Mouse (Mus musculus) mature B cell (primary cell): ENCODE data around the gene 4933411K16Rik.

ENCODE experiments used
- in situ Hi-C: fragments of 300-500 bp; cut with MboI; formaldehyde crosslinking; loops from 2 replicates; pipeline ENCODE4 v1.14.3; 2019

Gene 4933411K16Rik

DNA sequence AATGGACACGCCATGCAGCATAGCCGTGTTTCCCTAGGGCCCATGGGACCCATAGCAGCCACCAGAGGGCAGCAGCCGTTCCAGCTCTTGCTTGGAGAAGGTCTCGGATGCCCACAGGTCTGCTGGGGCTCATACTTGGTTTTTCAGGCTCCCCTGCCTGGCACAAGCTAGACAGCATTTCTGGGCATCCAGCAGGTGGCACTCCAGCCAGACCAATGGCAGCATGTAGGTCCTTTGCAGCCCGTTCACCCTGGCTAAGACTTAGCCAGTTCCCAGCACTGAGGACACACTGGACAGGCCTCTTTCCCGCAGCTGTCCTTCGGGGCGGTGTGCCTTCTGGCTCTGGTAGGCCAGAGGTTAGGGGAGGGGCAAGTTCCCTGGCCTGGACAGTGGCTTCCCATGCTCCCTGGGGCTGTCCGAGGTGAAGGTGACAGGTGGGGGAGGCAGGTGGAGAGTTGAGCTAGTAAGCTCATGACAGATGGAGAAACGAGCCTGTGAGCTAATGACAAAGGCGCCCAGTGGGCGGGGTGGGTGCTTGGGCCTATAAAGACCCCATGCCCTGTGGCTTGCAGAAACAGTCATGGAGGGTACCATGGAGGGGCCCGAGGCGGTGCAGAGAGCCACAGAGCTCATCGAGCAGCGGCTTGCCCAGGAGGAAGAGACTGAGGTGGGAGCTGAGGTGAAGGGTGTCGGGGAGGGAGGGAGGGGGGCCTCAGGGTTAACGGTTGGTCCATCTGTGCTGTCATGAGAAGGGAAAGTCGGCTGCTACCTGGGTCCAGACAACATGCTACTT lies 16.4 kb upstream of the 4933411K16Rik start, which contains the start of gene Ankrd2:
TSS of gene Ankrd2 (plus strand) at position 545 of the 793 bp plus-strand sequence.
- in situ Hi-C loops = no loop called here

- in situ Hi-C loops = no loop called here
Measured at GRCm38 (mm10) chr19:42036357-42036756, 15.7 kb upstream of the 4933411K16Rik start.

- in situ Hi-C loops = no loop called here
Measured at GRCm38 (mm10) chr19:42037167-42037702, 14.8 kb upstream of the 4933411K16Rik start.

DNA sequence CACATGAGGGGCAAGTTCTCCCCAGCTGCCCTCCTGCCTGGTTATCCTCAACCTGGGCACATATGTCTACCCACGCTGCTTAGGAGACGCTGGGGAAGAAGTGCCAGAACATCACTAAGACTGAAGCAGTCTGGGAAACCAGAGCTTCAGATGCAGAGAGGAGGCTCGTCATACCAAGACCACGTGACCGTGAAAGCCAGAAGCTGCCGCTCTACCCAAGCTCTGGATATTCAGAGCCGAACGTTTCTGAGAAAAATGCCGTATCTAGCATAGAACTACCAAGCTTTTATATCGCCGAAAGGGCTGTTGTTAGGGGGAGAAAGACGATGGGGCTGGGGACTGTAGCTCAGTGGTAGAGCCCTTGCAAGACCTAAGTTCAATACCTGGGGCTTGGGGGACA lies 13.7 kb upstream of the 4933411K16Rik start:
- in situ Hi-C loops = no loop called here

DNA sequence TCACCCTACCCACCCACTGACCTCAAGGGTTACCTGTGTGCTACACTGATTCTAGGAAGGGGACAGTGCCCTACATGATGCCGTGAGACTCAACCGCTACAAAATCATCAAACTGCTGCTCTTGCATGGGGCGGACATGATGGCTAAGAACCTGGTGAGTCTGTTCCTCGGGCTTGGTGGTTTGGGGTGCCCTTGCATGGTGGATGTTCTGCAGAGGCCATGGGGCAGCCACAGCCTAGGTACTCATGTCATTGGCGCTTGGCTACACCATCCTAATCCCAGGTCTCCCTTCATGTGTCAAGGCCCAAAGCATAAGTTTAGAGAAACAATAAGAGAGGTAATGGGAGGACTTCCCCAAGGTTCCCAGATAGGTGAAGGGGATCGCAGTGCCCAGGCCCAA lies 8.1 kb upstream of the 4933411K16Rik start:
- in situ Hi-C loops = no loop called here

- in situ Hi-C loops = no loop called here
Measured at GRCm38 (mm10) chr19:42045269-42046102, 6.6 kb upstream of the 4933411K16Rik start, which contains the start of gene Hoga1. Gene Hoga1 (plus strand): TSS chr19:42045610.

GRCm38 (mm10) chr19:42050251-42050650 lies 1.8 kb upstream of the 4933411K16Rik start:
- in situ Hi-C loops = no loop called here

DNA sequence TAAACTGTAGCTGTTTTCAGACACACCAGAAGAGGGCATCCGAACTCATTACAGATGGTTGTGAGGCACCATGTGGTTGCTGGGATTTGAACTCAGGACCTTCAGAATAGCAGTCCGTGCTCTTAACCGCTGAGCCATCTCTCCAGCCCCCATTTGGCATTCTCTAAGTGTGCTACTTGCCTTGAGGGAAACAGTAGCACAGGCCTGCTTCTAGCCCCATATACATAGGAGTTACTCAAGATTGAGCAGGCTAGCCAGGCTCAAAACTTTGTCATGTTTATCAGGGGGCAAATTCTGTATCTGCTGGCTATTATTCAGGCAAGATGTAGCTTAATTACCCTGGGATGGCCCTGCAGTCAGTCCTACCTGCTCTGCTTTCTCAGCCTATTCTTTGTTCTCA lies 697 bp upstream of the 4933411K16Rik start:
- in situ Hi-C loops = no loop called here

- in situ Hi-C loops = no loop called here
Measured at GRCm38 (mm10) chr19:42054255-42054654, 2.2 kb downstream of the 4933411K16Rik start.

GRCm38 (mm10) chr19:42055881-42056280 lies 3.8 kb downstream of the 4933411K16Rik start:
- in situ Hi-C loops = no loop called here

DNA sequence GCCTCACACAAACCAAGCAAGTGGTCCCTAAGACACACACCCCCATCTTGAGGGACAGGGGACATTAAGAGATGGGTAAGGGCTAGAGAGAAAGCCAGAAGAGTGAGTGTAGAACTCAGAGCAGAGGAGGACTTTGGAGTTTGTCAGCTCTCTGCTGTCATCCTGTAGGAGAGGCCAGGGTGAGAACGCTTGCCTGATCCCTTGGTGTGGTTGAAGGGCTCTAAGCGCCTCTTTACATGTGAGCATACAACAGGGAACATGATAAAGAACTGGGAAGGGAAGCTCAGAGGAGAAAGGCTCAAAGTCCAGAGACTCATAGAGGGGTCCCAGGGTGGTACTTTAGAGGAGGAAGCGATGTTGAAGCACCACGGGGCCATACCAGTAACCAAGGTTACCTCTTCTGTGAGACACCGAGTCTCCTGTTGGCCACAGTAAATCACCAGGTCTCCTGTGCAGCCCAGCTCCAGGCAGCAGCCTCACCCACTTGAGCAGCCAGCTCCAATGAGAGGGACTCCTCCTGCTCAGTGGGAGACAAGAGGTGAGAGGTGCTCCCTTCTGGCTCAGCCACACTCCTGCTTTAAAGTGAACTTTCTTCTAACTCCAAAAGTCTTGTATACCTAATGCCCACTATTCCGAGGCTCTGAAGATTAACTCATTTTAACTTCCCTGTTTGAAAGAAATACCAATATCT lies 4.8 kb downstream of the 4933411K16Rik start:
- in situ Hi-C loops = no loop called here

GRCm38 (mm10) chr19:42058426-42058825 lies 6.4 kb downstream of the 4933411K16Rik start:
- in situ Hi-C loops = no loop called here

DNA sequence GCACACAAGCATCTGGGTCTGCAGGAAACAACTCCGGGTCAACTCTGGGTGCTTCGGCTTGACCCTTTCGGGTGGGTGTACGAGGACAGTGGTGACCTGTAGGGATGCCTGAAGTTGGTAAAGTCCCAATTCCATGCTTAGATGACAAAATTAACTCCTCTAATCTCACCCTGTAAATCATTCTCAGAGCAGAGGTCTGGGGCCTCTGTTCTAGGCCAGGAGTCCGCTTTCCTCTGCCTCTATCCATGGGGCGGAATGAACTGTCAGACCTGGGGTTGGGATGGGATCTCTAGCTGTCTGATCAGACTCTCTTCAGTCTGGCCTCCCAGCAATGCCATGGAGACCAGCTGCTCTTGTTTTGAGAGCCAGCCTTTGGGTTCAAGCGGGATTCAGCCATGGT lies 9.4 kb downstream of the 4933411K16Rik start:
- in situ Hi-C loops = no loop called here

GRCm38 (mm10) chr19:42068441-42069240 lies 16.6 kb downstream of the 4933411K16Rik start:
- in situ Hi-C loops = no loop called here

DNA sequence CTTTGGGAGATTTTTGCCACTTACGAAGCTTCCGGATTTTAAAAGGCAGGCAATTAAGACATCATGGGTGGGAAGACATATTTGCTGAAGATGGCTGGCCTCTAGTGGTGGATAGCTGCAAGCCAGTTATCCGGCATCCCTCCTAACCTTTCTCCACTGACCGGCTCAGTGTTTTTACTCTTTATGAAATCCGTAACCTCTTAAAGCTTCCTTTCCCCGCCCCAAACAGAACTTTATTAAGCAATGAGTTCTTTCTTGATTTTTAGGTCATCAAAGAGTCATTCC lies 17.1 kb downstream of the 4933411K16Rik start:
- in situ Hi-C loops = no loop called here

GRCm38 (mm10) chr19:42071221-42071620 lies 19.2 kb downstream of the 4933411K16Rik start:
- in situ Hi-C loops = no loop called here

GRCm38 (mm10) chr19:42071886-42072608 lies 20.0 kb downstream of the 4933411K16Rik start:
- in situ Hi-C loops = no loop called here

DNA sequence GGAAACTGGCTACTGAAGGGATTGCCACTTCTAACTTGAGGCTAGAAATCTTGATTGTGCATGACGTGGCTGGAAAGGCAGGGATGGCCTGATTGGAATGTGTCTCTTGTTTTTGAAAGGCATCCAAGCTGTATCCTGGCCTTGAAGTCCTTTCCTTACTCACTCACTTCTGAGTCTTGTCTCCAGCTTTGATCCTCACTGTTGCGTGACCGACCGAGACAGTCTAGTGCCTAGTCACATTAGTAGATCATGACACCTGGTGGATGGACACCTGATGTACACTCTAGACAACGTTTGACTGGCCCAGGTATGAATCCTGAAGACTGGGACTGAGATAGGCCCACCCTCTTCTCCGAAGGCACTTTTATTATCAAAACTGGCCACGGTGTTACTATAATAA lies 20.8 kb downstream of the 4933411K16Rik start:
- in situ Hi-C loops = no loop called here

GRCm38 (mm10) chr19:42075051-42075450 lies 23.0 kb downstream of the 4933411K16Rik start:
- in situ Hi-C loops = no loop called here

DNA sequence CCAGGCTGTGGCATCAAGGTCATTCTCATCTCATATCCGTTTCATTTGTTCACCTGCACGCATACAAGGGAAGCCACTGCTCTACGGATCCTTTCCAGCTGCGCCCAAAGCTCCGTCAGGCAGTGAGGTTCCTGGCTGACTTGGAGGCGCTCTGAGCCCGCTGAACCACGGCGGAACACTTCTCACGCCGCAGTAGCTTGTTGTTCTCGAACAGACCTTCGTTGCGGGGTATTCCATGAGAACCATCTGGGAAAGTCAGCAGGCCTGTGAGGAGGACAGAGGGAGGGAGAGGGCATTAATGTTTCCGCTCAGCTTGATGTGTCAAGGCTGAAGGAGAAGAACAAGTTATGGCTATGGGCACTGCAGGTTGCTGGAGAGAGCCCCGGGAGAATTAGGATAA lies 23.9 kb downstream of the 4933411K16Rik start:
- in situ Hi-C loops = no loop called here

DNA sequence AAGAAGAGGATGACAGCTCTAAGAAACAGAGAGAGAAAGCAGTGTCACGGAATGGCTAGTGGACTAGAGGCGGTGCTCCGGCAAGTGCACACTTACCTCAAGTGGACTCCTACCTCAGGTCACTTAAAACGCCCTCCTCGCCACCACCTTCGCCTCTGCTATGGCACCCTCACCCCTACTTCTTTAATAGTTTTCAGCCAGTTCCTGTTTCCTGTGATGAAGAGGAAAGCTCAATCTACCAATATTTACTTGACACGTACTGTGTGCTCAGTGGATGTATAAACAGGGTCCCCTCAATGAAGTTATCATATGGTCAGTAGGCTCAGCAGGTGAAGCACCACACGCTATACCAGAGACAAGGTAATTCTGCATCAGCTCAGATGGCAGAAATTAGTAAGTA lies 26.5 kb downstream of the 4933411K16Rik start:
- in situ Hi-C loops = no loop called here
